Mouse (Mus musculus) limb, embryonic 11.5 days (tissue): ENCODE results near the gene Vipr1. TPM values are rescaled to one million over a fixed set of nuclear protein-coding genes. Genes with fewer than 3 reads are reported as not detected.

Experiments used
- ATAC-seq: fragments of 200-750 bp; cut with Nextera tagmentation; 2 replicates; pipeline ENCODE4 v1.8.0; 2017; ENCODE audit warnings: low read depth; ENCODE audit not compliant: insufficient number of reproducible peaks, low FRiP score, low TSS enrichment
- DNase-seq: peaks from one replicate; pipeline ENCODE4 v3.0.0-alpha.2; 2015; ENCODE audit warnings: low spot score
- H3K27ac ChIP-seq: fragments of 300-500 bp; sonication (generic); replicated peaks from 2 replicates; pipeline ENCODE4 v1.5.1; 2014; ENCODE audit warnings: low read depth, mild to moderate bottlenecking, low read length
- H3K27me3 ChIP-seq: fragments of 300-500 bp; sonication (generic); 2 replicates; pipeline ENCODE4 v1.6.1; 2014; ENCODE audit warnings: mild to moderate bottlenecking, low read length, mixed read lengths; ENCODE audit not compliant: control insufficient read depth, insufficient read depth
- H3K36me3 ChIP-seq: fragments of 300-500 bp; sonication (generic); 2 replicates; pipeline ENCODE4 v1.6.1; 2014; ENCODE audit warnings: mild to moderate bottlenecking, low read length, moderate library complexity, mixed read lengths; ENCODE audit not compliant: control insufficient read depth, insufficient read depth
- H3K4me1 ChIP-seq: fragments of 300-500 bp; sonication (generic); 2 replicates; pipeline ENCODE4 v1.6.1; 2014; ENCODE audit warnings: low read length, mixed read lengths; ENCODE audit not compliant: control insufficient read depth, insufficient read depth
- H3K4me2 ChIP-seq: fragments of 300-500 bp; sonication (generic); 2 replicates; pipeline ENCODE4 v1.6.1; 2014; ENCODE audit warnings: low read depth, mild to moderate bottlenecking, moderate library complexity; ENCODE audit not compliant: severe bottlenecking
- H3K4me3 ChIP-seq: fragments of 300-500 bp; sonication (generic); 2 replicates; pipeline ENCODE4 v1.5.1; 2014; ENCODE audit warnings: low read depth, low read length
- H3K9ac ChIP-seq: fragments of 300-500 bp; sonication (generic); 2 replicates; pipeline ENCODE4 v1.6.1; 2014; ENCODE audit warnings: mild to moderate bottlenecking, low read length
- H3K9me3 ChIP-seq: fragments of 300-500 bp; sonication (generic); 2 replicates; pipeline ENCODE4 v1.6.1; 2016; ENCODE audit warnings: low read length; ENCODE audit not compliant: control insufficient read depth
- WGBS: fragments of 180-500 bp; shearing (Covaris S2); extraction: QIAGEN DNeasy Blood & Tissue Kit; methylation state at CpG from one replicate; pipeline ENCODE4 v1.1.7; 2014; 5-methylcytosine and 5-hydroxymethylcytosine counted together
- polyA plus RNA-seq: library from polyadenylated mRNA; unstranded; fragments of >200 nt; fragmentation: Nextera tagmentation; extraction: Ambion mirVana; gene quantifications from 2 replicates; pipeline ENCODE4 v1.2.1, GENCODE M21; 2014

Vipr1 gene
- polyA plus RNA-seq, 1 experiment from 2014 or later, result 0.69 TPM

DNA sequence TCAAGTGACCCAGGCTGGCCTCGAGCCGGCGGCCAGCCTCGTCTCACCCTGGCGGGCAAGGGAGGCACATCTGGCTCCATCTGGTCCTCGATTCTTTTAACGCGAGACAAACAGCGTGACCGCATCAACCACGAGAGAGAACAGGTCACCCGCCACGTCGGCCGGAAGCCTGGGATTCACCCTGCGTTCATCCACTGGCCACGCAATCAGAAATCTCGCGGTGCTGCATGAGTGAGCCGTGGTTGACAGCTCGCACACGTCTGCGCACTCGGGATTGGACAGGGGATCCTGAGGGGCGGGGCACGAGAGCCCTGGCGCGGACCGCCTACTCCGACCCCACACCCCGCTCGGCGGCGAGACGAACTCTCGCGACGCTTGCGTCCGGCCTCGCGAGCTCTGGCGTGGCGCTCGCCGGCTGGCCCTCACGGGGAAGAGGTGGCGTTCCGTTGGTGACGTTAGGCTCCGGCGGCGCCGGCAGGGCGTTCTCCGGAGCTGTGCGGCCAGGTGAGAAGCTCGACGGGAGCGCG, 76.3 kb downstream of the Vipr1 start, which contains the start of gene Nktr:
Nktr (plus strand) TSS at position 378 of the 527 bp plus-strand sequence.
- peak within 1 kb of the TSS; percentile 91 for H3K9ac ChIP-seq
- H3K4me3 ChIP-seq, result peak within 1 kb of the TSS; percentile 72
- peak within 1 kb of the TSS; percentile 93 for H3K27ac ChIP-seq
- ATAC-seq (peak; percentile 99), DNase-seq (peak; percentile 97)
- H3K4me1 ChIP-seq, result peaks cover 7% of the 10 kb centered on the region; the same call in 1 of the 2 replicates
- under 1% methylated on average over 53 of the region's 61 CpGs for WGBS
- H3K27me3 ChIP-seq, result no peaks in the 10 kb centered on the region
- H3K36me3 ChIP-seq, result no peaks in the 10 kb centered on the region
- H3K9me3 ChIP-seq, result no peaks in the 10 kb centered on the region
- H3K4me2 ChIP-seq, result peak within 1 kb of the TSS; percentile 85

DNA sequence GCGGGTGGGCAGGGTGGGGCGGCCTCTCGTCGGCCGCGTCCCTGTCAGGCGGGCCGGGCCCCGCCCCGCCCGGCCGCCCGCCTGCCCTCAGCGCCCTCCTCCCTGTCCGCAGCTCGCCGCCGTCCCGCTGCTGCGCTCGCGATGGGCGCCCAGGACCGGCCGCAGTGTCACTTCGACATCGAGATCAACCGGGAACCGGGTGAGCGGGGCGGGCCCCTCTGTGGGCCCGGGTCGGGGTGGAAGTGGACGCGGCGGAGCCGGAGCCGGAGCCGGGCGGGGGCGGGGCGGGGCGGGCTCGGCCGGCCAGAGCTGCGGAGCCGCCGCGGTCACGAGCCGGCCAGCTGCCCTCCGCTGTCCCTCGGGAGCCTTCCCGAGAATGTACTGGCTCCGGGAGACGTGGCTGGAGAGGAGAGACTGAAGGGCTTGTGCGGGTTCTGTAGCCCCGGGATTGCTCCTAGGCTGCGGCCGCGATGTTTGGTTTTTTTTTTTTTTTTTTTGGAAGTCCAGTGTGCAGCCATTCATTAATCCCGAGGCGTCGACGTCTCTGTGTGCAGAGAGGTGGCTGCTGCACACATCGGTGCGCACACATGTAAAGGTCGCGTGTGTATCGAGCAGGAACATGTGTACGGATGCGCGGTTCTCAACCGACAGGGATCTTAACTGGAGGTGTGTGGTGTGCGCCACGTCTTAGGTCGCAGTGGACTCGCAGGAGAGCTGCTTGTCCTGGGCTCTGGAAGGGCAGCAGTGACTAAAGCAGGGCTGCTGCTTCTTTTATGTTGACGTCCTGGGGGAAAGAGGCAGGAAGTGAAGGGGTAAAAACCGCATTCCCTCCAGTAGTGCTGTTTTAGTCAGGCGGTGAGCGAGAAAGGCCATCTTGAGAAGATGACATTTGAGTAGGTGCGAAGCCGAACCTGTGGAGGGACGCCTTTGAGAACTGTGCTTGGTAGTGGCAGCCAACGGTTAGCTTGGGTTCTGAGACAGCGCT, 77.1 kb downstream of the Vipr1 start:
- peak overlapping the region; percentile 85 for H3K4me2 ChIP-seq
- H3K27ac ChIP-seq, result peak overlapping the region; percentile 93
- DNase-seq, result peak; percentile 64
- no peaks in the 10 kb centered on the region for H3K27me3 ChIP-seq
- no peaks in the 10 kb centered on the region for H3K36me3 ChIP-seq
- peak; percentile 10 for ATAC-seq
- peak overlapping the region; percentile 91 for H3K9ac ChIP-seq
- peak overlapping the region; percentile 72 for H3K4me3 ChIP-seq
- H3K4me1 ChIP-seq, result peaks cover 7% of the 10 kb centered on the region; the same call in 1 of the 2 replicates
- H3K9me3 ChIP-seq, result no peaks in the 10 kb centered on the region
- under 1% methylated on average over 67 of the region's 87 CpGs for WGBS

Other genes with a start within 250 kb of the Vipr1 start
- gene Cck, start 147.0 kb upstream of the Vipr1 start, polyA plus RNA-seq, result 0.58 and 0.85 TPM in 2 replicates
- not detected in 2 replicates for gene Lyzl4, start 620 bp upstream of the Vipr1 start, polyA plus RNA-seq
- 10.7 and 11.8 TPM in 2 replicates for gene Sec22c, start 62.8 kb downstream of the Vipr1 start, polyA plus RNA-seq
- 99.8 and 103 TPM in 2 replicates for gene Ss18l2, start 67.6 kb downstream of the Vipr1 start, polyA plus RNA-seq
- gene Nktr, start 76.5 kb downstream of the Vipr1 start, polyA plus RNA-seq, result 65.1 and 69.0 TPM in 2 replicates
- gene Zfp651, start 116.6 kb downstream of the Vipr1 start, polyA plus RNA-seq, result 6.2 and 7.8 TPM in 2 replicates
- gene Klhl40, start 134.9 kb downstream of the Vipr1 start, polyA plus RNA-seq, result 1.3 and 1.7 TPM in 2 replicates
- gene Hhatl, start 149.8 kb downstream of the Vipr1 start, polyA plus RNA-seq, result not detected in 2 replicates
- 0.35 and 0.37 TPM in 2 replicates for gene Ccdc13, start 196.7 kb downstream of the Vipr1 start, polyA plus RNA-seq
- gene Higd1a, start 215.6 kb downstream of the Vipr1 start, polyA plus RNA-seq, result 149 and 155 TPM in 2 replicates